Mouse (Mus musculus): ENCODE measurements around the gene Rgs6.

DNA sequence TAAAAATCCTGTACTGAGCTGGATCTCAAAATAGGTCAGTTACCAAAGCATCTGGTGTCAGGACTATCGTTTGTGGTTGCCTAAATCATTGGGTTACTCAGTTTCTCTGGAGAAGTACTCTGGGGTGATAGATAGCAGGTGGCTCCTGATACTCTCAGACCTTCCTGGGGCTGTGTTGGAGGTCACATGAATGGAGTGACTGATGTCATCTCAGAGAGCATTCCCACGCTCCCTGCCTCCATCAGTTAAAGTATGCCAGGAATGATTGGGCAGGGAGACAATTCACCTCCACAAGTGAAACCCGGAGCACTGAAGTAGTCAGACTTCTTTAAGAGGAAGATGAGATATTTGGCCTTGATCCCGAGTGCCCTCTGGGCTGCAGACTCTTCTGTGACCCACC is 15.9 kb downstream of the Rgs6 start:
- TF ChIP-seq CTCF (IDR thresholded peaks at IDR 0.05) (no peak), POLR2A (IDR thresholded peaks at IDR 0.05; ENCODE audit: insufficient read depth, low read depth, low read length) (no peak)

Data from heart, adult 2 months (tissue).